Mouse (Mus musculus): ENCODE data around the gene Bend4.

The Bend4 gene

DNA sequence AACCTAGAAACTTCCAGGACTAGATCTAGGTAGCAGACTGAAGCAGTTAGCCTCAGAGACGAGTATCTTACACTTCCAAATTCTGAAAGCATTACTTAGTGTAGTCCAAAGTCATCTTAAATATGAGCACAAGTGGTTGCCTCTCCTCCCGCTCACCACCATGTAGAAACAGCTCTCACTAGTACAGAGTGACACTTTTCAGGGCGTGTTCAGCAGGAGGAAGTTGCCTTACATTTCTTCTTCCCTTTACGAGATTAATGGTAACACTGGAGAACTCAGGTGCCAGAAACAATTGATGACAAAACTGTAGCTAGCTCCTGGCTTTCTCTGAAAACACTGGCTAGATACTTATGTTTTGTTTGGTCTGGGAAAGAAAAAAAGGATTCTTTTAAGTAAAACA lies 8.7 kb downstream of the Bend4 start:
- no peak for DNase-seq (ENCODE audit: low spot score in 2 of 2)

DNA sequence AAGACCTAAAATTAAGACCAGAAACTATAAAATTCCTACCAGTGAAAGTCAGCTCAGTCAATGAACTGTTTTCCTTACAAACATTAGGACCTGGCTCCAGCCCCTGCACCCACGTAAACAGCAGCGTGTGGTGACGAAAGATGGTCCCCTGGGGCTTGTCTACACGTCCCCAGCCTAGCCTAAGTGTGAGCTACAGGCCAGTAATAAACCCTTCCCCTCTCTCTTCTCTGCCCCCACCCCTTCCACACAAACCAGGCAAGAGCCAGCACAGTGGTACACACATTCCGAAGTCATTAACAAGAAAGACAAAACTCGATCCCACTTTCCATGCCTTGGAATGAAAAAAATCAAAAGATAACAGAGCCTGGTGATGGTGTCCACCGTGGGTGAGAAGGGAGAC lies 16.6 kb downstream of the Bend4 start:
- no peak for DNase-seq (ENCODE audit: low spot score in 2 of 2)

DNA sequence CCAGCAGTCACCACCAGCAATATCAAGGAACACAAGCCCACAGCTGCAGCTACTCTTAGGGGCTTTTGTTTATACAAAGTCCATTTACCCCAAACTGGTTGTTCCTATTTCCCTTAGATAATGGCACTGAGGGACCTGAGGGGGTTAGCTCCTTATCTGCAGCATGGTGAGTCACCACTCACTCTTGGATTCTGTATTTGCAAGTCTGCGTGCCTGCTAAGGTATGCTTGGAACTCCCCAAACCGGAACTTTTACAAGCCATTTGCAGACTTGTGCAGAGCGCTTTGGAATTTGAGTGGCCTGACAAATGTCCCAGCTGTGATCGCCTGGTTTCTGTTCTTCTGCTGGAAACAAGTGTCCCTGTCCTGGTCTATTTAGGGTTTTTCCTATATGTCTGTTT lies 17.7 kb downstream of the Bend4 start:
- no peak for DNase-seq (ENCODE audit: low spot score in 2 of 2)

DNA sequence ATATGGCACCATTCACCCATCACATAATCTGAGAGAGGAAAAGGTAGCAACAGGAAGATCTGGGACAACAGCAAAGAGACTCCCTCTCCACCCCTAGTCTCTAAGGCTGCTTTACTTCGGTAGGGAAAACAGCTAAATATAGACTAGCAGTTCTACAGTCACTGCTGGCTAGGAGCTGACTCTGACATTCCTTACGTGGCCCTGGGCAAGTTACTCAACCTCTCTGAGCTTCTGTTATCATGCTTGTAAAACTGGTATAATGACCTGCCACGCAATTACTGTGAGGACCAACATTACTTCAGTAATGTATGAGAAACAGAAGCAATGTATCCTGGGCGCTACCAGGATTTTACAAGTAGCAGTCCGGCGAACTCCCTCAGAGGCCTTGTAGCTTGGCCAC lies 19.7 kb downstream of the Bend4 start:
- DNase-seq (ENCODE audit: low spot score in 2 of 2): no peak

DNA sequence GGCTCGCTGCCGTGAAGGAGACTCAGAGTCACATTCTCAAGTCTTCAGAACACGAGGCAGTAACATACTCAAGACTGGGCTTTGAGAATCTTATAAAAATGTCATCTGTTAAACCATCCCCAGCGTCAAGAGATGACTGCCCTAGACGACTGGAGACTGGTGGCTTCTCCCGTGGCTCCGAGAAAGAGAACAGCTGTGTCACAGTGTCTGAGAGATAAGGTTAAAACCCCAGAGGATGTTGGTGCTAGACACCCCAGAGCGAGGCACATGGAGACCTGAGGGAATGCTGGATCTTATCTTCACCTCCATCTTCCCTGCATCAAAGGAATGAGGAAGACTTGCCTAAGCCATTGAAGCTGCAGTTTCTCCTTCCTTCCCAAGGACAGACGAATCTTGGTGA lies 23.2 kb downstream of the Bend4 start:
- DNase-seq (ENCODE audit: low spot score in 2 of 2): no peak

DNA sequence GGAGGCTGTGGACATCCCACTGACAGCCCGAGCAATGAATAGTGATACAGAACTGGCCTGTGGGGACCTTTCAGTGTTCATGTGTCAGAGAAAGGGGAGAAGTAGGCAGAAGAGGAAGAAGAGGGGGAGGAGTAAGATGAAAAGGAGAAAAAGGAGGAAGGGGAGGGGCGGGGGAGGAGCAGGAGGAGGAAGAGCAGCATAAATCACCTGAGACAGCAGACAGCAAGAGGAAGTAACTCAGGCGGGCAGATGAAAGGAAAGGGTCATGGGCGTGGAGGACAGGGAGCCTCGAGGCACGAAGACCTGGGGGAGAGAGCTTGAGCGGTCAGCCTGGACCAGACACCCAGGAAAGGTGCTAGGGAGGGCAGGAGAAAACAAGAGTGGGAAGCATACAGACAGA lies 23.7 kb downstream of the Bend4 start:
- DNase-seq (ENCODE audit: low spot score in 2 of 2): no peak

DNA sequence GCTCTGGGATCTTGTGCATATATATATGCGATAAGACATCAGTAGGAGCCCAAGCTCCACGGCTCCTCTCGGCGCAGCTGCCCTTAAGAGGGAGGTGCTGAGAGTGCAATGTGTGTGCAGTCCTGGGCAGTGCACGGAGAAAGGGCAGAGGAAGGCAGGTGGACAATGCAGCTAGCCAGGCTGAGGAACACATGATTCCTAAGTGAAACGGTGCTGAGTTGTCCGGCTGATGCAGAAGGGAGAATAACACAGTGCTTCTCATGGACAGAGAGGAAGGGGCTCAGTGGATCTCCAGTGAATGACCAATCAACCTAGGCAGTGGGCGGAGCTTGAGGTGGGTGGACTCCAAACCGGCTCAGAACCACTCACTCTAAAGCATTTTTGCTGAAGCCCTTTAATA lies 26.5 kb downstream of the Bend4 start:
- no peak for DNase-seq (ENCODE audit: low spot score in 2 of 2)

DNA sequence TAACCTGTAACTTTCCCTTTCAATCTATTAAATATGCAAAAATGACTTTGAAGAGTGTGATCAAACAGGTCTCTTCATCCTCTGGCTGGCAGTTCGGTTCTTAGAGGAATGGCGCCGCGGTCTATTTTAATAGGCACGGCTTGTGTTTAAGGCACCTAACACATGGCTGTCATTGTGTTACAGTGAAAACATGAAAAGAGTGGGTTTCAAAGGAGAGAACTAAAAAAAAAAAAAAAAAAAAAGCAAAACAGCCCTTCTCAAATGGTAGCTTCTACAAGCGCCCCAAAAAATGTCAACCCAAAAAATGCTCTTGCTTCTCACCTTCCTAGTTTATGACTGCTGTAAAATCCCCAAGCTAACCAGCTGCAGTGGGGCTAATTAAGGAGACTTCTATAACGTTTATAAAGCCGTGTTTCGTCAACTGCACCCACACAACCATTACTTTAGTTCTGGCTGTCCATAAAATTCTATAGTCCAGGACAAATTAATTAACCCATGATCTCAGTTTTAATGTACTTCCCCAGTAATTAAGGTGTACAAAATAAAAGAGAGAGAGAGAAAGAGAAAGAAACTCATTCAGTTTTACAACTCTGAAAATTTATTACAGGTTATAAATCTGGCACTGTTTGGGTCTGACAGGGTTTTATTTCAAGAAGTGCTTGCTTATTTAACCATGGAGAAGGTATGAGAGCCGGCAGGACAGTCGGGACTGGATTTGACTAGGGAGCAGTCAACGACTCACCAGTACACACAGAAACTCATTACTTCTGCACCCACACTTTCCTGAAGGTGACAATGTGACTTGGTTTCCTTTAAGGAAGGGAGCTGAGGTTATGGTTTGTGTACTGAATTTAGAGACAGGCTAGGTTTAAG lies 27.3 kb downstream of the Bend4 start:
- DNase-seq (ENCODE audit: low spot score in 2 of 2): no peak

DNA sequence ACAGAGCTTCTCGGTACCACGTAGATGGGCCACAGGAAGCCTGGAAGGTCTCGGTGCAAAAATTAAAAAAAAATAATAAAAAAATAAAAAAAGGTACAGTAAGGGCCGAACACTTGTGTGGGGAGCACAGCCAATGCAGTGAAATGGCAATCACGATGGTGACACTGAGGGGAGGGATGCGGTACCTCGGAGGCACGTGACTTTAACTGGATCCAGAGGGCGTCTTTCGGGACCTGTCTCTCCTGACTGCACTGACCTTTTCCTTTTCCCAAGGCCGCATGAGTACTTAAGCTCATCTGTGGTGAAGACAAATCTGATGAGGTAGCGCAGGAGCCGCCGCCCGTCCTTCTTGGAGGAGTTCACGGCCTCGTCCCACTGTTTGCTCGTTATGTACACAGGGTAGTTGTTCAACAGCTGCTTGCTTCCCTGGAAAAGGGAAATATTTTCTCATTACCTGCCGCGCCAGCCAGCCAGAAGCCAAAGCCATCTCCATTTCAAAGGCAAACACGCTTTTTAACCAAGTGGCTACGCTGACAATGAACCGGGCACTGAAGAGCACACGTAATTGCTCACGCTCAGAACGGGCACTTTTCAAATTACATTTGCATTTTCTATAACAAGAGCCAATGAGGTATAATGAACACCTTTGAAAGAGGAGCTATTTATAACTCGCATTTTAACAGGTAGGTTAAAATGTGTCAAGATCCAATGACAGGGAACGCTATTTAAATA lies 28.1 kb downstream of the Bend4 start:
- no peak for DNase-seq (ENCODE audit: low spot score in 2 of 2)

DNA sequence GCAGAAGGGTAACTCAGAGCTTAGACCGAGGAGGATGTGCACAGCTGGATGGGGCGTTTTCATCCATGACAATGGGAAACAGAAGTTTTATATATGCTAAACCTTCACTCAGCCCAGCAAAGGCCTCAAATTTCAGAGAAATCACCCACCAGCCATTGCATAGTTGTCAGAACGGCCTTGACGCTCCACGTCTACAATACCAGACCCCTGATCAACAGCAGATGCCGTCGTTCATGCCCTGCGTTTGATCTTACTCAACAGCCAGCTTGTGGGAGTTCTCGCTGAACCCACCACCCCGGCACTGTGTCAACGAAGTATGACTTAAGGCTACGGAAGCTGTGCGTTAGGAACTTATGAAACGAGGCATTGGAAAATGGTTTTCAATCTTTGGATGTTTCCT lies 30.9 kb downstream of the Bend4 start:
- DNase-seq (ENCODE audit: low spot score in 2 of 2): no peak

DNA sequence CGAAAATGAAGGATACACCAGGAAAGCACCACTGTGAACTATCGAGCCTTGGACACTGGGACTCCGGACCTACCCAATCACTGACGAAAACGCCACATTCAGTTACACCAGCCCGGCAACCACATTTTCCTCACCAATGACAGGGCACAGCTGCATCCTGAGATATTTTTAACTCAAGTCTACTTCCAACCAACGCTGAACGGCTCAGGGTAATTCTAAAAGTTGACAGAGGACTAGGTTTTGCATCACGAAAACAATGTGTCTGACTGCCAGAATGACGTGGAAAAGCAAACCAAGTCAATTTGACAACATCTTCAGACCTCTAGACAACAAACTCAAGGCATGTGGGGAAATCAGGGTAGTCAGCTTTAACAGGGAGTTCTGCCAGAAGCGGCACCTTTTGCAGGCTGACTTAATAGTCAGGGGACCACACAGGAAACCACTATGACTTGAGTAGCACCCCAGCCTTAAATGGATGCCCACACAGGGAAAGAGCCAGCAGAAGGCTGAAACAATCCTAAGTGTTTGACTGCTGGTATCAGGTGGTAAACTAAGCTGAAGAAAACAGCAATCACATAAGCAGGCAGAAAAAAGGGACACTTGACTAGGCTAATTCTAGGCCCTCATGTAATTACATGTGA lies 32.8 kb downstream of the Bend4 start:
- DNase-seq (ENCODE audit: low spot score in 2 of 2): no peak

DNA sequence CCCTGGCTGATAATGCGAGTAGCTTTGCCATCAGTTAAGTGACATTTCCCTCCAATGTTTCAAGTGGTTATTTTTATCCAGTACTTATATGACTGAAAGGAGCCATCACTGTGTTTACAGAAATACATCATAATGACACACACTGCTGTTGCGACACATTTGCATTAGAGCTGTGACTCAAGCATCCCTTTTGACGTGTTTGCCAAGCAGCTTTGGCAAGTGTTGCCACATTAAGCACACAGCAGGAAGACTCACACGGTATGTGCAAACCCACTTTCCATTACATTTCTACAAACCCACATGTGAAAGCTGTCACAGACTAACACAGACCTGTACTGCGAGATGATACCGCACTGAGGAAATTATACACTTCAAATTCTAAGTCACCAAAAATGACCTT lies 34.2 kb downstream of the Bend4 start:
- no peak for DNase-seq (ENCODE audit: low spot score in 2 of 2)

DNA sequence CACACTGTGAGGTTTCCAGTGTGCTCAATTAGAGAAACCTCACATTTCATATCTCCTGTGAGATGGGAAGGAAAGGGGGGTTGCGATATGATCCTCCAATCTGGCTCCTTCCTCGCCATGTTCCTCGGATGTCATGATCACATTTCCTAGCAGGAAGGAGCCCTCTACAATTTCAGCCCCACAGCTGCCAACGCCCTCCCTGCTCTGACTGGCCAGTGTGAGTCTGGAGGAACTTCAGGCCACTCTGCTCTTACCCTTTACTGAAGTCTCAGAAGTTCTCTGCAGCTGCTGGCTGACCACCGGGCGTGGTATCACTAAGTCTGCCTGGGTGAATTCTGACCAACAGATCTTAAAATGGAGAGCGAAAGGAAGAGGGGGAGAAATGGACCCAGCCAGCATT lies 45.6 kb downstream of the Bend4 start:
- no peak for DNase-seq (ENCODE audit: low spot score in 2 of 2)

DNA sequence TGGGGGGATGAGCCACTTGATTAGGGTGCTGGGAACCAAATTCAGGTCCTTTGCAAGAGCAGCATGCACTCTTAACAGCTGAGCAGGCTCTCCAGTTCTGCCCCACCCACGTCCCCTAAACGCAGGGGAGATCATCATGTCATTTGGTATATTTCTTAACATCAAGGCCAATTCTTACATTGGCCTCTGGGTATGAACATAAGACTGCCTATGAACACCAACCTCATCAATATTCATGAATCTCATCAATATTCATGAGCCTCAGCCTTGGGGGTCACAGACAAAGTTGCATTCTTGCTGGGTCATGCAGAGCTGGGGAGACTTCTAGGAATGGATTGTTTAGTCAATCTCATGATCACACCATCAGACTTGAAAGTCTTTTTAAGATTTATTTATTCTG lies 46.4 kb downstream of the Bend4 start:
- DNase-seq (ENCODE audit: low spot score in 2 of 2): no peak

DNA sequence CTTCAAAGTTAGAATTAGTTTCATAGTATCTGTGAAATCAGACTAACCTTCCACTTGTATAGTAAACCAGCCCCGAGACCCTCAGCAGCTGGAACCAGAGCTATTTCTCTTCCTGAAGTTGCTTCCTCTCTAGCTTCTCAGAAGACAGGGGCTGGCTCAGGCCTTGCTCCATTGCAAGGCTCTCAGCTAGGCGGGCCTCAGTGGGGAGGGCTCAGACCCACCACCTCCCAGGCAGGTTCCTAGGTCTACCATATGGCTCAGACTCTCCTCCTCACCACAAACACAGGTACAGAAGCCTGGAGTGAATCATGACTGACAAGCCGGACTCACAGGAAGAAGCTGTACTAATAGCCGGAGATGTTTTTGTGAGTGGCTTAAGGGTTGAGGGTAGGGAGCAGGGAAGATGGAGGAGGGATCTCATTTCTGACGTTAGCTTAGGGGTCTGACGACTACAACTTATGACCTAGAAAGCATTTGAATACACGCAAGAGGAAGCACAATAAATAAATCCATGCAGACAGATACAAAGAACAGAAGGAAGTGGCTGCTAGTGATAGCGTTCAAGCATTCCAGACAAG lies 51.0 kb downstream of the Bend4 start:
- no peak for DNase-seq (ENCODE audit: low spot score in 2 of 2)

DNA sequence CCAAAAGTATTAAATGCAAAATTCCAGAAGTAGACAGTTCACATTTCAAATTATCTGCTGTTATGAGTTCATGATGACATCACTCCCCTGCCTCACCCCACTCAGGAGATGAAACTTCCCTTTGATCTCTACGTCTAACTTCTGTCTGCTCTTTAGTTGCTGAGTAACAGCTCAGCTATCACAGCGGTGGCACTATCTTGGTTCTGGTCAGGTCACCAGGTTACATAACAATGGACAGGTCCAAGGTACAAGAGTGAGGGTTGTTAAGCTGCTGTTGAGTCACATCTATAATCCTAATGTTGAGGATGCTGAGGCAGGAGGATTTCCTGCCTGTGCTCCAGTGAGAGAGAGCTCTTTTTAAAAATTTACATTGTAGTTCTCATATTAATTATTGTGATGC lies 65.2 kb downstream of the Bend4 start:
- no peak for DNase-seq (ENCODE audit: low spot score in 2 of 2)

DNA sequence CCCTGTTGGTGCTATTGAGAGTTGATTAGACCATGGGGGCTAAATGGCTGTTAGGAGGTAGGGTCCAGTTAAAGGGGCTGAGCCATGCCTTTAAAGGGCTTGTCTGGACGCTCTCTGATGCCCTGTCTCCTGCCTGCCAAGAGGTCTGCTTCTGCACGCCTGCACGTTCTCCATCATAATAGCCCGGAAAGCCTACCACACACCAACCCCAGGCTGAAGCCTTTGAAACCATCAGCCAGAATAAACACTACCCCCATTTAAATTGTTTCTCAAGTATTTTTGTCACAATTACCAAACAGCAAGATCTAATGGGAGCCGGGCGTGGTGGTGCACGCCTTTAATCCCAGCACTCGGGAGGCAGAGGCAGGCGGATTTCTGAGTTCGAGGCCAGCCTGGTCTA lies 65.8 kb downstream of the Bend4 start:
- no peak for DNase-seq (ENCODE audit: low spot score in 2 of 2)

DNA sequence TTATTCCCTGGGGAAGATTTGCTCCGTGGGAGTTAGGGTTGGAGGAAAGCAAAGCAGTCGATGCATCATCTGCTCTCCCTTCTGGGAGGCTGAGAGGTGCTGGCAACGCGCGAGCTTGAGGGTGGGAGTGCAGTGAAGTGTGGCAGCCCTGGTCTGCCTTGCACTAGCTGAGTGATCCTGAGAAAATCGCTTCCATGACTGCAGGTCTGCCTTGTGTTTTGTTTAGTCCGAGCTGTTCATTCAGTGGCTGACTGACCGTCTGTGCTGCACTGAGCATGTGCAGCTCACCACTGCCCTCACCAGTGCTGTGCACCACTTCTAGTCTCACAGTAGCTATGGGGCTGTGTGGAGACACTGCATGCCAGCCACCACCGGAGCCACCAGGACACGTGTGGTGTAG lies 79.2 kb downstream of the Bend4 start:
- DNase-seq (ENCODE audit: low spot score in 2 of 2): peak; percentile 8 to 13

DNA sequence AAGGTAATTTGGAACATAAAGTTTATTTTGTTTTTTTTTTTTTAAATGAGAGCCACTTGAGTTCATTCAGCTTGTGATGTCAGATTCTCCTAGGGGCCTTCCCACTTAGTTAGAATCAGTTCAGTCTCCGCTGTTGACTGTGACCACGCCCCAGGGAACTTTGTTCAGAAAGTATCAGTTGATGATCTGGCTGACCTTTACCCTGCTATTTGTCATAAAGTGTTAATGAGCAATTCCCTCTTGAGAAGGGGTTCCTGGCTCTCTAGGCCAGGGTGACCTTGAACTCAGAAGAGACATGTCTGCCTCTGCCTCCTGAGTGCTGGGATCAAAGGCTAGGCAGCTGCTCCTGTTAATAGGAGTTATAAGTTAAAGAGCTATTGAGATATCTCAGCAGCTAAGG lies 81.0 kb downstream of the Bend4 start:
- no peak for DNase-seq (ENCODE audit: low spot score in 2 of 2)

All from frontal cortex, postnatal 10 days (tissue).